Mouse (Mus musculus) stomach, embryonic 16.5 days (tissue): ENCODE measurements around the gene Arap2. TPM values are rescaled to one million over a fixed set of nuclear protein-coding genes. Genes with fewer than 3 reads are reported as not detected.

Experiments
- ATAC-seq: fragments of 200-750 bp; cut with Nextera tagmentation; 2 replicates; pipeline ENCODE4 v1.8.0; 2017; ENCODE audit warnings: moderate number of reproducible peaks, moderate TSS enrichment; ENCODE audit not compliant: insufficient read depth, low FRiP score
- H3K27ac ChIP-seq: fragments of 300-500 bp; sonication (generic); 2 replicates; pipeline ENCODE4 v1.5.1; 2014; ENCODE audit warnings: low read length
- H3K27me3 ChIP-seq: fragments of 300-500 bp; sonication (generic); 2 replicates; pipeline ENCODE4 v1.6.1; 2014; ENCODE audit warnings: low read length, control low read depth, mixed read lengths; ENCODE audit not compliant: control insufficient read depth, insufficient read depth
- H3K36me3 ChIP-seq: fragments of 300-500 bp; sonication (generic); 2 replicates; pipeline ENCODE4 v1.6.1; 2014; ENCODE audit warnings: low read length; ENCODE audit not compliant: control insufficient read depth, insufficient read depth
- H3K4me1 ChIP-seq: fragments of 300-500 bp; sonication (generic); 2 replicates; pipeline ENCODE4 v1.6.1; 2014; ENCODE audit warnings: low read length, control low read depth, mixed read lengths; ENCODE audit not compliant: control insufficient read depth, insufficient read depth
- H3K4me2 ChIP-seq: fragments of 300-500 bp; sonication (generic); 2 replicates; pipeline ENCODE4 v1.6.1; 2014; ENCODE audit warnings: low read depth, low read length, mixed read lengths
- H3K4me3 ChIP-seq: fragments of 300-500 bp; sonication (generic); replicated peaks from 2 replicates; pipeline ENCODE4 v1.5.1; 2014; ENCODE audit warnings: mild to moderate bottlenecking, low read length
- H3K9ac ChIP-seq: fragments of 300-500 bp; sonication (generic); 2 replicates; pipeline ENCODE4 v1.6.1; 2014; ENCODE audit warnings: low read length
- H3K9me3 ChIP-seq: fragments of 300-500 bp; sonication (generic); replicated peaks from 2 replicates; pipeline ENCODE4 v1.6.1; 2016; ENCODE audit warnings: low read length, control low read depth; ENCODE audit not compliant: control insufficient read depth
- WGBS: fragments of 180-500 bp; shearing (Covaris S2); extraction: QIAGEN DNeasy Blood & Tissue Kit; methylation state at CpG from one replicate; pipeline ENCODE4 v1.1.7; 2014; 5-methylcytosine and 5-hydroxymethylcytosine counted together
- polyA plus RNA-seq: library from polyadenylated mRNA; unstranded; fragments of >200 nt; fragmentation: Nextera tagmentation; extraction: Ambion mirVana; gene quantifications from 2 replicates; pipeline ENCODE4 v1.2.1, GENCODE M21; 2015

Arap2 gene
- polyA plus RNA-seq, 1 experiment from 2014 or later, result 7.6 TPM

DNA sequence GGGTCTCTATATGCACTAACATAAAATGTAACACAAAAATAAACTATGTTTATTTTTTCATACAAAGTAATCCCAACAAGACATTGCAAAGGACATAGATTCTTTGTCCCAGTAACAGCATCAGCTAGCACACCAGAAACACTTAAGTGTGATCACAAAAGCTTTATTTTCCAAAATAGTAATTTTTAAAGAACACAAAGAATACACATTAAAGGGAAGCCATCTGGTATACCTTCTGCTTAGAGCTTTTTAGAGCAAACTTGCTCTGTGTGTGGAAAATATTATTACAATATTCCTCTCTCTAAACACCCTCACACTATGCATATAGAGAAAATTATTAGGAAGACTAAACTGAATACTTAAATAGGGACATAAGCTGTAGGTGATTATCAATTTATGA is 100.6 kb downstream of the Arap2 start:
- Histone ChIP-seq H3K4me3 (no peak overlapping the region), H3K36me3 (no peaks in the 10 kb centered on the region), H3K9me3 (no peaks in the 10 kb centered on the region), H3K27ac (no peak overlapping the region), H3K4me2 (no peak overlapping the region), H3K27me3 (no peaks in the 10 kb centered on the region), H3K9ac (no peak overlapping the region), H3K4me1 (no peaks in the 10 kb centered on the region)
- ATAC-seq, result no peak

DNA sequence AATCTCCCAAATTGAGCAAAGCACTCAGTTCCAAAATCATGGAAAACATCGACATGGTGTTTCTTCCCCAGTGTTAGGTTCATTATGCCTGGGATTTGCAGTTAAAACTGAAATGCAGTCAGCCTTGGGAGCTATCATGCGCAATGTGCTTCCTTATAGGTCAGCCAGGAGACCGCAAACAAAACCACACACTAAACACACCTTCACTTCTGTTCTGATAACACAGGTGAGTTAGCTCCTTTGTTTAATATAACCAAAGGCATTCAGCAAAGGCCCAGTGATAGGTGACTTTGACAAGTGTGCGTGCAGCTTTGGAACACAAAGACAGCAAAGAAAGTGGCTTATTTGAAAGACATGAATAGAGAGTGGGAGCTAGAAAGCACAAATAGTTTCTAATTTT is 101.1 kb downstream of the Arap2 start:
- Histone ChIP-seq H3K4me3 (no peak overlapping the region), H3K9ac (no peak overlapping the region), H3K9me3 (no peaks in the 10 kb centered on the region), H3K36me3 (no peaks in the 10 kb centered on the region), H3K27ac (no peak overlapping the region), H3K4me1 (no peaks in the 10 kb centered on the region), H3K4me2 (no peak overlapping the region), H3K27me3 (no peaks in the 10 kb centered on the region)
- 65% methylated on average over 4 of the region's 4 CpGs for WGBS
- peak; percentile 85; the same call in 1 of the 2 replicates for ATAC-seq

DNA sequence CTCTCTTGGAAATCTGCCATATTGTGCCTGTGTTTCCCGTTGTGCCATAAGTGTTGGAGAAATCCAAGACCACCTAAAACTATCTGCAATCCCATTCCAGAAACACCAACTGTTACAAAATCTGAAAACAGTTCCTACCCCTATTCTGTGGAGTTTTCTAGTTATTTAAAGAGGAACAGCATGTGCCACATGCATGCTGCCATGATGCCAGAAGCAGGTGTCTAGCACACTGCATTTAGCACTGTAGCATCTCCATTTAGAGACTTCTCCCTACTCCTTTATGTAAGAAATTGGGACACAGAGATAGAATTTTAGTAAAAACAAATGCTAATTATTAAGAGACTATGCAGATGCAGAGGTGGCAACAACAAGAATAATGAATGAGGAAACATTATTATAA is 102.8 kb downstream of the Arap2 start:
- Histone ChIP-seq H3K27me3 (no peaks in the 10 kb centered on the region), H3K36me3 (no peaks in the 10 kb centered on the region), H3K4me1 (no peaks in the 10 kb centered on the region), H3K9ac (no peak overlapping the region), H3K27ac (no peak overlapping the region), H3K9me3 (no peaks in the 10 kb centered on the region), H3K4me3 (no peak overlapping the region), H3K4me2 (no peak overlapping the region)
- no peak for ATAC-seq
- 76% methylated on average over 1 of the region's 1 CpGs for WGBS

DNA sequence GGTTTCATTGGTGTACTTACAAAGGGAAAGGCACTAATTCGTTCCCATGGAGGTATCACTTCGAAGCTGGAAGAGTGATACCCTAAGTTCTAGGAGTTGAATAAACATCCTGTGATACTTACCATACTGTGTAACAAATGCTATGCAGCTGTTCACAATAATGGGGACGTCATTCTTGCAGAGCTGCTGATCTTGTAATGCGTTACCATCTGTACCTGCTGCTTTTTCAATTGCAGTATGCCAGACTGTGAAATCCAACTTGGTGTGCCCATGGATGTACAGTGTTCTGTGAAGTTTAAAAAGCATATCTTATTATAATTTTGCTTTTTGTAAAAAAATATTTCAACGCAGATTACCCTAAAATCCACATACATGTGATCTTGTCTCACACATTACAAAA is 112.0 kb downstream of the Arap2 start:
- ATAC-seq, result no peak
- Histone ChIP-seq H3K9me3 (no peaks in the 10 kb centered on the region), H3K9ac (no peak overlapping the region), H3K4me2 (no peak overlapping the region), H3K27ac (no peak overlapping the region), H3K4me1 (no peaks in the 10 kb centered on the region), H3K36me3 (no peaks in the 10 kb centered on the region), H3K4me3 (no peak overlapping the region), H3K27me3 (no peaks in the 10 kb centered on the region)
- WGBS, result 63% methylated on average over 5 of the region's 5 CpGs

DNA sequence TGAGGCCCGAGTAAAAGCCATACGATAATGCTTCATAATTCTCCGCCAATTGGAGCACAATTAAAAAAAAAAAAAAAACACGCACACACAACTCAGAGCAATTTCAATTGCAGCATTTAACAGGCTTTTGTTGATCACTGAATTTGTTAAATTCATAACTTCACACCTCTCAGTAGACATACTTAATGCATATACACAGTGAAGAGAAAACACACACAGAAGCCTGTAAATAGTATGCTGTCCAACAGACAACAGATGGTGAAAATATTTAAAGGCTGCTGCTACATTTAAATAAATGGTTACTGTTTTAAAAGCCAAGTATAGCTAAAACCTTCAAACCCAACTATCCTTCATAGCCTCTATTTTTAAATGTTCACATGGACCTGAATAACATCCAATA is 123.6 kb downstream of the Arap2 start:
- no peak overlapping the region for H3K9ac ChIP-seq
- no peaks in the 10 kb centered on the region for H3K27me3 ChIP-seq
- no peak overlapping the region for H3K4me2 ChIP-seq
- no peaks in the 10 kb centered on the region for H3K4me1 ChIP-seq
- 93% methylated on average over 4 of the region's 4 CpGs for WGBS
- no peaks in the 10 kb centered on the region for H3K36me3 ChIP-seq
- no peak overlapping the region for H3K27ac ChIP-seq
- no peak overlapping the region for H3K4me3 ChIP-seq
- ATAC-seq, result no peak
- H3K9me3 ChIP-seq, result no peaks in the 10 kb centered on the region

DNA sequence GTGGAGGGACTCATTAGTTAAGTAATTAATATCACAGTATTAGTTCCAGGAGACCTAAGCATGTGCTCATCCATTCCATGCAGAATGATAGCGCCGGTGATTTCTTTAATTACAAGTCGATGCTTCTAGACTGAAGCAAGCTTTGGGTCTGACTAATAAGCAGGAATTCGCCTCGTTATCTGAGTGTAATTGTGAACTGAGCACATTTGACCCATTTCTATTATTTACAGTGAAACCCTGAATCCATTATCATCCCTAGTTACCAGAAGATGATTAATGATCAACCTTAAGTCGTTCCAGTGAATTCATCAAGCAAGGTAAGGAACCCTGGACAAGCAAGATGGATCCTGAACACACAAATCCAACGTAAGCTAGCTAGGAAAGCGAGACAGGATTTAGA is 125.5 kb downstream of the Arap2 start:
- H3K9ac ChIP-seq, result no peak overlapping the region
- no peak overlapping the region for H3K4me3 ChIP-seq
- WGBS, result 53% methylated on average over 8 of the region's 8 CpGs
- no peaks in the 10 kb centered on the region for H3K9me3 ChIP-seq
- H3K4me2 ChIP-seq, result no peak overlapping the region
- H3K27ac ChIP-seq, result no peak overlapping the region
- no peaks in the 10 kb centered on the region for H3K27me3 ChIP-seq
- no peaks in the 10 kb centered on the region for H3K4me1 ChIP-seq
- ATAC-seq, result no peak
- no peaks in the 10 kb centered on the region for H3K36me3 ChIP-seq

DNA sequence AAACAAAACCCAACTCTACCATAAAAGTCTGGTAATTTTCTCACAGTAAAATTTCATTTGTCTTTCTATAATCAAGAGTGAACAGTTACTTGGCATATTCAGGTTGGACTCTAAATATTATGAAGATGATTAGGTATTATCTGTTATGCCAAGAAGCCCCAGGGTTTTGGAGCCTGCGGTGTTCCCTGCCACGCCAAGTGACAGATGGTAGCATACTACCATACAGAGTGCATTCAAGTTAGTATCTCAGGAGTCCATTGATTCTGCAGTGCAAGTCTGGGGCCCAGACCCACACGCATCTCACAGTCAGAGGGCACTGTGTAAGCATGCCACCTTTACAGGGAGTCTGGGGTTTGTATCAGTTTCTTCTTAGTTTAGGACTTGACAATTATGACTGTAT is 129.6 kb downstream of the Arap2 start:
- H3K27ac ChIP-seq, result no peak overlapping the region
- no peak for ATAC-seq
- H3K4me2 ChIP-seq, result no peak overlapping the region
- H3K4me3 ChIP-seq, result no peak overlapping the region
- H3K27me3 ChIP-seq, result no peaks in the 10 kb centered on the region
- no peaks in the 10 kb centered on the region for H3K9me3 ChIP-seq
- H3K4me1 ChIP-seq, result no peaks in the 10 kb centered on the region
- WGBS, result 95% methylated on average over 3 of the region's 3 CpGs
- H3K36me3 ChIP-seq, result no peaks in the 10 kb centered on the region
- no peak overlapping the region for H3K9ac ChIP-seq

DNA sequence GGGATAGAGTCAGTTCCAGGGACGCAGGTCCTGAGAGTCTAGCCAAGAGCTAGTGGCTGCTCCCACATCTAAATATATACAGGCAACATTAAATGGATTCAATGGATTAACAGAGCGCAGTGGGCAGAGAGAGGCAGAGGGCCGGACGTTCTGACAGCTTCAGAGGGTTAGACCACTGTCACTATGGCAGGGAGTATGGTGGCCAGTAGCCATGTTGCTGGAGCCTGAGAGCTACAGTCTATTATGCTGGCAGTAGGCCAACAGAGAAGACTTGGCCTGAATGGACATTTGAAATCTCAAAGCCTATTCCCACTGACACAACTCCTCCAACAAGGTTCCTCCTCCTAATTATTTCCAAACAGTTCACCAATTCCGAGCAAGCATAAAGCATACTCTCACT is 137.1 kb downstream of the Arap2 start:
- no peak overlapping the region for H3K27ac ChIP-seq
- H3K9me3 ChIP-seq, result no peaks in the 10 kb centered on the region
- no peaks in the 10 kb centered on the region for H3K27me3 ChIP-seq
- WGBS, result 88% methylated on average over 5 of the region's 5 CpGs
- no peak overlapping the region for H3K4me2 ChIP-seq
- no peaks in the 10 kb centered on the region for H3K36me3 ChIP-seq
- H3K4me1 ChIP-seq, result no peaks in the 10 kb centered on the region
- H3K4me3 ChIP-seq, result no peak overlapping the region
- ATAC-seq, result no peak
- H3K9ac ChIP-seq, result no peak overlapping the region

DNA sequence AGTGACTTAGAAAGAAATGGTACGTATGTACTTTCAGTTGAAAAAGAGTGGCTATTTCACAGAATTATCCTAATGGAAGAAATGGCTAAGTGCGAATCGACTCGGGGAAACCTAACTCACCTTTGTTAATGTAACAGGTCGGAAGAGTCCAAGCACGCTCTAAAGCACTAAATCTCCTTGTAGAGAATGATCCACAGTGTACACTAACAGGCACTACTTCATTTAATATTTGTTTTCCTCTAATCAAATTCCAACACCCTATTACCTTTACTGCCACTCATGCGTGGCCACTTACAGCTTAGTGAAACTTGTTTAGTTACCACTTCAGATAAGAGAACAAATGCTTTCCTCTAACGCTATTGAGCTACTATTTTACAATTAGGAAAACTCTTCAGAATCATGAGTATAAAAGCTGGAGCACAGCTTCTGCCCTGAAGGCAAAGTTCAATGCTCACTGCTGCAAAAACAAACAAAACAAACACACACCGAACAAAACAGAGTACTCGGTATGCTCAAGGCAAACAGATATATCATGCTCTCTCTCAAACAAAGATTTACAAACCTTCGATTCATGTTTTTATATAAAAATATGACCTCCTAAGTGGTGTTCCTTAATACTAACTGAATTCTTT is 143.0 kb downstream of the Arap2 start:
- H3K36me3 ChIP-seq, result no peaks in the 10 kb centered on the region
- H3K27me3 ChIP-seq, result no peaks in the 10 kb centered on the region
- no peak overlapping the region for H3K9ac ChIP-seq
- H3K9me3 ChIP-seq, result no peaks in the 10 kb centered on the region
- ATAC-seq, result no peak
- no peak overlapping the region for H3K4me3 ChIP-seq
- H3K4me1 ChIP-seq, result no peaks in the 10 kb centered on the region
- no peak overlapping the region for H3K4me2 ChIP-seq
- 69% methylated on average over 11 of the region's 11 CpGs for WGBS
- no peak overlapping the region for H3K27ac ChIP-seq

DNA sequence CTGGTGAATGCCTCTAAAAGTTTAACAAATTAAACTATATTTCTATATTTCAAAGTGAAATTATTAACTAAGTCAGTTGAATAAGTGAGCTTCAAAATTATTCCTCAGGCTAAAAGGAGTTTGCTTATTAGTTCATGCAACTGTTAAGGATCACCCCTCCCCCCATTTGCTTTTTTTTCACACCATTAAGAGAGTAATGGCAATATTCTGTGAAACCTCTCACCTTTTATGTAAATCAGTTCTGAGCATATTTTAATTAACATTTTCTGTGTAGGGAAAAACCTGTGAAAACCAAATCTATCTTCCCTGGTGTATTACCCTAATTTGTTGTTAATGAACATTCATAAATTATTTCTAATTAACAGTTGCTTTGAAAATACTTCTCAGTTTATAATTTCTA is 147.7 kb downstream of the Arap2 start:
- no peak overlapping the region for H3K4me2 ChIP-seq
- H3K9ac ChIP-seq, result no peak overlapping the region
- H3K9me3 ChIP-seq, result no peaks in the 10 kb centered on the region
- H3K27ac ChIP-seq, result no peak overlapping the region
- H3K27me3 ChIP-seq, result no peaks in the 10 kb centered on the region
- no peak for ATAC-seq
- no peak overlapping the region for H3K4me3 ChIP-seq
- H3K36me3 ChIP-seq, result no peaks in the 10 kb centered on the region
- H3K4me1 ChIP-seq, result no peaks in the 10 kb centered on the region
